Mouse (Mus musculus): ENCODE measurements around the gene Tpi1.
A peak's percentile ranks its signal among the peaks of the same experiment; 100 is the strongest.

DNA sequence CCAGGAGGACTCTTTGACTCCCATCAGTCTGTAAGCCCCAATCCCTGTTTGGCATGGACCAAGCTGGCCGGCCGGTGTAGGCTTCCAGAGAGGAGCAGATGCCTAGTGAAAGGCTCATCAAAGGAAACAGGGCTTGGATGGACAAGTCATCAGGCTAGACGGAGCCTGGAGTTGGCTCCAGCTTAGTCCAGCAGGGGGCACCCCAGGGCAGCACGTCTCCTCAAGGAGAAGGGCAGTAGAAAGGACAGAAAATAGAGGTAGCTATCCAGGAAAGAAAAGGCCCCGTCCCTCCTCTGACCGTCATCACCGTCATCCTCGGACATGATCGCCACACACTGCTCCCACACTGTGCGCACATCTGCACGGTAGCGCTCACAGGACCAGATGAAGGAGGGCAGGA, 45.6 kb upstream of the Tpi1 start:
- TF ChIP-seq CTCF (IDR thresholded peaks at IDR 0.05) (peak; percentile 92), EP300 (IDR thresholded peaks at IDR 0.05) (no peak)

Measured in lung, postnatal 0 days (tissue).